Mouse (Mus musculus) C2C12 (cell line): ENCODE measurements around the gene Cerk.

ENCODE experiments used
- CTCF ChIP-seq: IDR thresholded peaks from one replicate; pipeline ENCODE4 v1.5.1; 2011; ENCODE audit not compliant: control insufficient read depth, insufficient read depth, insufficient read length
- FOSL1 ChIP-seq: IDR thresholded peaks from one replicate; pipeline ENCODE4 v1.8.0; 2011; ENCODE audit warnings: mild to moderate bottlenecking, low read length; ENCODE audit not compliant: poor library complexity, insufficient read depth, severe bottlenecking
- MAX ChIP-seq: IDR thresholded peaks from one replicate; pipeline ENCODE4 v1.6.1; 2011; ENCODE audit warnings: mild to moderate bottlenecking, control low read depth
- MYOD1 ChIP-seq: IDR thresholded peaks from one replicate; pipeline ENCODE4 v1.6.1; 2011; ENCODE audit warnings: low read depth; ENCODE audit not compliant: control insufficient read depth, insufficient read length
- MYOG ChIP-seq: IDR thresholded peaks from one replicate; pipeline ENCODE4 v1.6.1; 2011; ENCODE audit not compliant: control insufficient read depth, insufficient read length; ENCODE audit errors: extremely low read depth
- USF1 ChIP-seq: IDR thresholded peaks from one replicate; pipeline ENCODE4 v1.6.1; 2011; ENCODE audit warnings: low read depth, mild to moderate bottlenecking, control low read depth, moderate library complexity

DNA sequence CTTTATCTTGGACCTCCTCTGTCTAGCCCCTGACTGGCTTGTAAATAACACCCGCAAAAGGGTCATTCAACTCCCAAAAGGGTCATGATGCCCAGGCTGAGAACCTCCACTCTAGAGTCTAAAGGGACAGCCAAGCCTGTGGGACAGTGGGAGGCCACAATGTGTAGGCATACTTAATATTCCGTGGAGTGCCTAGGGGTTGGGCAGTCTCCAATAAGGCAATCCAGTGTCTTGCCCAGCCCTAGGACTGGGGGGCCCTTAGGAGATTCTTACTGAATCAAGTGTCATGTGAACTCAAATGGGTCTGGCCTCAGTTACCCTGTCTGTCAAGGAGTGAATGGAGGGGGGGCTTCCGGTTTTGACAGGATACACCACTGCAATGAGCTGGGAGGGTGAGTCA, 56.9 kb downstream of the Cerk start:
- no peak for TF ChIP-seq CTCF
- TF ChIP-seq MAX = no peak
- TF ChIP-seq MYOD1 = no peak
- TF ChIP-seq FOSL1 = no peak
- no peak for TF ChIP-seq USF1
- TF ChIP-seq MYOG = no peak
